Mouse (Mus musculus): ENCODE measurements around the gene Sash3. TPM values are rescaled to one million over a fixed set of nuclear protein-coding genes. Genes with fewer than 3 reads are reported as not detected.
A peak's percentile ranks its signal among the peaks of the same experiment; 100 is the strongest.
"Not testable (repeated sequence)": the region's sequence is repeated elsewhere in the genome, so short reads cannot be mapped to it uniquely, and the experiment has no call there.

Sash3 gene
- polyA plus RNA-seq, 1 experiment from 2014 or later, result 1.5 TPM

DNA sequence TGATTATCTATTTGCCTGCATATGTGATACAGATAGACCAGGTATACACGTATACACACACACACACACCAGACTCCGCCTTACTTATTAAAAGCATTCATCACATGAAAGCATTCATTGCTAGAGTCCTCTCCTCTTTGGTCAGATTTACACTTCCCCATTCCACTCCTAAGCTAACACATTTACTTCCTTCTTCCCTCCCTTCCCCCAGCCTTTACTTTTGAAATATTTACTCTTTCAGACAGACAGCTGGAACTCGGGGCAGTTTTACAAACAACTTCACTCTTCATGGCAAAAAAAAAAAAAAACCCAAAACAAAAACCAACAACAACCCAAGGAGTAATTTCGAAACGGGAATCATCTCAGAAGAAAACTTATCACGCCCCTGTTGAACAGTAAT, 58.2 kb downstream of the Sash3 start:
- Histone ChIP-seq H3K27ac (ENCODE audit: low read depth, low read length) (no peak overlapping the region), H3K9ac (ENCODE audit: low read depth, low read length) (no peak overlapping the region), H3K4me2 (replicated peaks; ENCODE audit: low read depth, low read length) (no peak overlapping the region), H3K9me3 (ENCODE audit: control insufficient read depth, low read length) (no peaks in the 10 kb centered on the region), H3K36me3 (ENCODE audit: control insufficient read depth, insufficient read depth, low read length) (no peaks in the 10 kb centered on the region), H3K27me3 (ENCODE audit: control insufficient read depth, insufficient read depth, low read length) (no peaks in the 10 kb centered on the region), H3K4me1 (replicated peaks; ENCODE audit: control insufficient read depth, insufficient read depth, low read length) (no peaks in the 10 kb centered on the region), H3K4me3 (ENCODE audit: low read depth, low read length) (no peak overlapping the region)
- 81% methylated on average over 6 of the region's 6 CpGs for WGBS
- DNase-seq (ENCODE audit: low spot score) (no peak), ATAC-seq (ENCODE audit: low FRiP score) (no peak)

DNA sequence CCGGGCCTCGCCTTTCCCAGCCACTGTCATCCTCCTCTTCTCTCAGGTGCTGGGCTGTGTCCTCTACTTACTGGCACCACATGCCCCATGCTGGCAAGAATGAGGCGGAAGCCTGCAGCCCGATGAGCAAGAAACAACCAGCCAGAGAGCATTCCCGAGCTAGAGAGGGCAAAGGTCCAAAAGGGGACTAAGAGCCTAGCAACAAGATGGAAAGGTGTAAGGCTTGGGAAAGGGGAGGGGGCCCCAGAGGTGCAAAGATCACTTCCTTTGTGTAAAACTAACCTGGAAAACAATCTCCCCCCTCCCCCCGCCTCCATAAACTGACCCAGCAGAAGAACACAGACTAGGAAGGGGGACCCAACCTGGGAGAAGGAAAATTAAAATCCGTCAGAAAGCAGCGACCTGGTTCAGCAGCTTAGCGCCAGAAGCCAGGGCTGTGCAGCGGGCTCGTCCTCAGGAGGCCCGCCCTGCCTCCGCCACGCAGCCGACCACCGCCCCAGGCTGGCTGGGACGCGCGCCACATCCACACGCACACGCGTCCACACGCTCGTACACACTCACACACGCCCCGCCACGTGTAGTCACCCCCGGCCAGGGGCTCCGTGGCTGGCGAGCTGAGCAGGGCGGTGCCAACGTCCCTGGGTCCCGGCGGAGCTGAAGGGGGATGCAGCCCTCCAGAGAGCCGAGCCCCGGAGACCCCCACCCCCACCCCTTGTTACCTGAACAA, 61.7 kb downstream of the Sash3 start:
- H3K27me3 ChIP-seq (ENCODE audit: control insufficient read depth, insufficient read depth, low read length), result no peaks in the 10 kb centered on the region
- 13% methylated on average over 24 of the region's 36 CpGs for WGBS
- peak; percentile 52 for DNase-seq (ENCODE audit: low spot score)
- no peaks in the 10 kb centered on the region for H3K9me3 ChIP-seq (ENCODE audit: control insufficient read depth, low read length)
- H3K4me1 ChIP-seq (replicated peaks; ENCODE audit: control insufficient read depth, insufficient read depth, low read length), result no peaks in the 10 kb centered on the region
- peak overlapping the region; percentile 50 for H3K9ac ChIP-seq (ENCODE audit: low read depth, low read length)
- H3K4me3 ChIP-seq (ENCODE audit: low read depth, low read length), result peak overlapping the region; percentile 70
- H3K27ac ChIP-seq (ENCODE audit: low read depth, low read length), result no peak overlapping the region
- H3K4me2 ChIP-seq (replicated peaks; ENCODE audit: low read depth, low read length), result peak overlapping the region; percentile 53
- no peaks in the 10 kb centered on the region for H3K36me3 ChIP-seq (ENCODE audit: control insufficient read depth, insufficient read depth, low read length)
- peak; percentile 86 for ATAC-seq (ENCODE audit: low FRiP score)

DNA sequence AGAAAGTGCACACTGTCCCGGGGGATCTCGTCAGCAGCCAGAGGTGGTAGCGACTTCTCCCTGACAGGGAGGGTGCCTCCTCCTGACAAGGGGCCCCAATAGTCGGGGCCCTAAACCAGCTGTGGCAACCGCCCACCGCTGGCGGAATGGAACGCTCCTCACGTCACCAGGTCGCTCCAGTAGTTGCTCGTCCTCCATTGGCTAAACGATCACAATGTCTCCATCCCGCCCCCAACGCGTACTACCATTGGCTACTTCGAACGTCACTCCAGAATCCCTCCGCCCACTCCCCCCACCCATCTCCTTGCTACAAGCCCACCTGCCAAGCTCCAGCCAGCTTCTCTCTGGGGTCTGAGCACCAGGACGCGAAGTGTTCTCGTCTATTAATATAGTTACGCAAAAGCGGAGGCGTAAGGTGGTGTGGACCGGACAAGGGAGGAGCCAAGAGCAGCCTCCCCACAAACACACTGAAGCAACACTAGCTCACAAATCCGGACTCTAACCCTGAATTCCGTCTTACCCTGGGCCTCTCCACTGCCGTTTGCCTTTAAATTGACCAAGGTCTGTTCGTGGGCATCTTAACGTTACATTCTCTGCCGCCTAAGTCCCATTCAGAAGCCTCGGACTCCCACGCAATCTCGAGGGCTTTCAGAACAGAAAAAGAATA, 62.4 kb downstream of the Sash3 start, which contains the start of gene Zdhhc9:
Gene Zdhhc9 (minus strand): TSS at position 360 of the 667 bp plus-strand sequence.
- H3K9ac ChIP-seq (ENCODE audit: low read depth, low read length), result peak within 1 kb of the TSS; percentile 50
- H3K27ac ChIP-seq (ENCODE audit: low read depth, low read length), result no peak within 1 kb of the TSS
- no peaks in the 10 kb centered on the region for H3K27me3 ChIP-seq (ENCODE audit: control insufficient read depth, insufficient read depth, low read length)
- peak within 1 kb of the TSS; percentile 53 for H3K4me2 ChIP-seq (replicated peaks; ENCODE audit: low read depth, low read length)
- DNase-seq (ENCODE audit: low spot score) (peak; percentile 92), ATAC-seq (ENCODE audit: low FRiP score) (peak; percentile 99)
- no peaks in the 10 kb centered on the region for H3K9me3 ChIP-seq (ENCODE audit: control insufficient read depth, low read length)
- whole genome bisulfite sequencing, result 16% methylated on average over 34 of the region's 34 CpGs
- H3K4me3 ChIP-seq (ENCODE audit: low read depth, low read length), result peak within 1 kb of the TSS; percentile 70
- H3K4me1 ChIP-seq (replicated peaks; ENCODE audit: control insufficient read depth, insufficient read depth, low read length), result no peaks in the 10 kb centered on the region
- no peaks in the 10 kb centered on the region for H3K36me3 ChIP-seq (ENCODE audit: control insufficient read depth, insufficient read depth, low read length)

DNA sequence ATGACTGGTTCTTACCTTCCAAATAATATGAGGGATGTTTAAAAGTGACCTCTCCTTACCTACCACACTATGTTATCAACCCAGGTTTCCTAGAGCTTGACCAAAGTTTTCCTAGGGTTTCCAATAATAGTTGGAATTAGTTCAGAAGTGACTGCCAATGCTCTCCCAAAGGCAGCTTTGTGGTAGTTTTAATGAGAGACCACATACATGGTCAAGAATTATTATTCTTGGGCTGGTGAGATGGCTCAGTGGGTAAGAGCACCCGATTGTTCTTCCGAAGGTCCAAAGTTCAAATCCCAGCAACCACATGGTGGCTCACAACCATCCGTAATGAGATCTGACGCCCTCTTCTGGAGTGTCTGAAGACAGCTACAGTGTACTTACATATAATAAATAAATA, 63.5 kb downstream of the Sash3 start:
- WGBS, result 80% methylated on average over 2 of the region's 4 CpGs

More for the DNA sequence above, 63.5 kb downstream of the Sash3 start:
- H3K4me2 ChIP-seq (replicated peaks; ENCODE audit: low read depth, low read length); H3K9me3 ChIP-seq (ENCODE audit: control insufficient read depth, low read length); ATAC-seq (ENCODE audit: low FRiP score); H3K36me3 ChIP-seq (ENCODE audit: control insufficient read depth, insufficient read depth, low read length); H3K27me3 ChIP-seq (ENCODE audit: control insufficient read depth, insufficient read depth, low read length); H3K4me1 ChIP-seq (replicated peaks; ENCODE audit: control insufficient read depth, insufficient read depth, low read length); H3K27ac ChIP-seq (ENCODE audit: low read depth, low read length); H3K4me3 ChIP-seq (ENCODE audit: low read depth, low read length); DNase-seq (ENCODE audit: low spot score); H3K9ac ChIP-seq (ENCODE audit: low read depth, low read length): not testable (repeated sequence)

Other genes starting within 250 kb of the Sash3 start
- gene Ocrl, start 234.0 kb upstream of the Sash3 start, polyA plus RNA-seq (2014; fragmentation: Nextera tagmentation; extraction: Ambion mirVana), result 21.5 and 22.8 TPM in 2 replicates
- 1.5 and 2.4 TPM in 2 replicates for gene Apln, start 111.6 kb upstream of the Sash3 start, polyA plus RNA-seq (2014; fragmentation: Nextera tagmentation; extraction: Ambion mirVana)
- 2.2 and 2.5 TPM in 2 replicates for gene Xpnpep2, start 37.7 kb upstream of the Sash3 start, polyA plus RNA-seq (2014; fragmentation: Nextera tagmentation; extraction: Ambion mirVana)
- gene Zdhhc9, start 62.4 kb downstream of the Sash3 start, polyA plus RNA-seq (2014; fragmentation: Nextera tagmentation; extraction: Ambion mirVana), result 4.6 and 7.1 TPM in 2 replicates
- 20.3 and 23.4 TPM in 2 replicates for gene Utp14a, start 110.4 kb downstream of the Sash3 start, polyA plus RNA-seq (2014; fragmentation: Nextera tagmentation; extraction: Ambion mirVana)
- gene Bcorl1, start 194.9 kb downstream of the Sash3 start, polyA plus RNA-seq (2014; fragmentation: Nextera tagmentation; extraction: Ambion mirVana), result 5.6 and 8.2 TPM in 2 replicates